Mouse (Mus musculus): ENCODE measurements around the gene Pla2g2c. TPM values are rescaled to one million over a fixed set of nuclear protein-coding genes. Genes with fewer than 3 reads are reported as not detected.

Gene Pla2g2c
- polyA plus RNA-seq (2012; rRNA removed) = 0.16 and 0.27 TPM in 2 replicates

DNA sequence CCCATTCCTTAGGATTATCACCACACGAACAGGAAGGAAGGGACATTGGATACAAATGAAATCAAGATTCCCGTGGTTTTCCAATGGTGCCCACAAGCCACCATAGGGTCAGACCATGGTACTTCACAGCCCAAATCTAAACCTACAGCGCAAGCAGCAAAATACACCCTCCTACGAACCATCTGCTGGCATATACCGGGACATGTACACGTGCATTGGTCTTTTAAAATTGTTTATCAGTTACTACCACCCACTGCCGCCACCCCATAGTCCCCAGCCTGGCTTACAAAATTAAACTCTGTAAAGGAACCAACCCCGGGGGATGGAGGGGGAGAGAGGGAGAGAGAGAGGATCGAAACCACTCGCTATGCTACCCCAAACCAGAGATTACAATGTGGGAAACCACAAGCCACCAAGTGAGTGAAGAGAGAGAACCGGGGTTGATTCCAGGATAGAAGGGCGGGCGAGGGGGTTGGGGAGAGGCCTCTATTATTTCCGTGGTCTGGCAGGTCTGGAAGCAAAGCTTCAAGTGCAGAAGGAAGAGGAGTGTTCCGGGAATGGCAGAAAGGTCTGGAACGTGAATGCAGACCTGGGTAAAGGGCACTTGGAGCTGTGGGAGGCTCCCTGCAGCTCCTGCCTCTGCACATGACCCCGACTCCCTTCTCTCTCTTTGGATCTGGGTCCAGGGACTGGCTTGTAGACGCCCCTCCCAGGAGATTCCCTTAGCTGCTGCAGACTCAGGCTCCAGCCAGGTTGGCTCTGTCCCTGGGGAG lies at the start of gene Pla2g2c:
Gene Pla2g2c, plus strand, starts transcription at position 439 of the 773 bp plus-strand sequence.

DNA sequence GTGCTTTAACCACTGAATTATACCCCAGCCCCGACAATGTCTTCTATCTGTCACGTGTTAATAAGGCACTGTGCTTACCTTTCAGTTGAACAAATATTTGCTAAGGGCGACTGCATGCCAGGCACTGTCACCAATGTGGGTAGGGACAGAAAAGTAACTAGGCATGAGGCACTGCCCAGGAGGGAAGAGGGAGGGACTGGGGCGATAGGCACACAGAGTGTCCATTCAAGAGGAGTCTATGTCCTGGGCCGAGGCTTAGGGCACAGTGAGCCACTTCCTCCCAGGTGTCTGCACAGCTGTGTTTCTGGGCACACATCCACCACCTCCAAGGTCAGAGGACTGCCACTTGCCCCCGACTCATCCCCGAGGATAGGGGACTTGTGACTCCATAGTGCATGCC lies 12.4 kb downstream of the Pla2g2c start, which contains the start of gene Ubxn10:
Gene Ubxn10, minus strand, starts transcription at position 137 of the 400 bp plus-strand sequence.

DNA sequence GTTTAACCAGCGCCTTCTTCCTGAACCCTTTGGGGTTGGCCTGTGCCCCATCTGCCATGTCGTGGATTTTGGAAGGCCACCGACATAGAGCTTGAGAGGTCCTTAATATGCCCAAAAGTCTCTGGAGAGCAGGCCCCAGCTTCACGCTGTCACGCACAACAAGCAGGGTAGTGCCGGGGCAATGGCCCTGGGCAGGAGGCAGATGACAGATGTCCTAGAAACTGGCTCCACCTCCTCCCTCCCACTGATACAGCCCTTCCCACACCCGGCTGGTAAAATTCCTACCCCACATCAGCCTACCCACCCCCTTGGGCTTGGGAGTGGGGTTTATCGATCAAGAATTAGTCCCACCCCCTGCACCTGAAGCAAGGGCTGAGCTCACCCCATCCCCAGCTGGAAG lies 32.8 kb downstream of the Pla2g2c start, which contains the start of gene Pla2g2f:
Gene Pla2g2f, minus strand, starts transcription at position 211 of the 400 bp plus-strand sequence.

DNA sequence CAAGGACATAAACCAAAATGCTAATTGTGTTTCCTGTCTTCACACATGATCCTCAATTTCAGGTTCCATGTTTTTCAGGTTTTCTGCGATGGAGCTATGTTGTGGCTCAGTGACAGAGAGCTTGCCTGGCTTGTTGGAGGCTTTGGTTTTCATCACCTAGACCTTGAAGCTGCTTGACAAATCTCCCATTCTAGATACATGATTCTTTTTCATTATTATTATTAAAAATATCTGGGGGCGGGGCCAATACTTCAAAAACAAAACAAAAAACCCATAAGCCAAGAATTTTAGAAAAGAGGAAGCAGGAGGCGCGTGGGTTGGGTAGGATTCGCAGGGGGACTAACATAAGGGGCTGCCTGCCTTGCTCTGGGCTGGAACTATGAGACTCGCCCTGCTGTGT lies 50.8 kb downstream of the Pla2g2c start, which contains the start of gene Pla2g2d:
Gene Pla2g2d, plus strand, starts transcription at position 301 of the 400 bp plus-strand sequence.

Other genes with a start within 250 kb of the Pla2g2c start
- gene Vwa5b1, start 88.9 kb upstream of the Pla2g2c start, polyA plus RNA-seq (2012; rRNA removed) = 1.6 and 2.3 TPM in 2 replicates
- gene Ubxn10, start 12.4 kb downstream of the Pla2g2c start, polyA plus RNA-seq (2012; rRNA removed) = 2.6 and 3.6 TPM in 2 replicates
- 0.05 and 0.25 TPM in 2 replicates for gene Pla2g2f, start 32.8 kb downstream of the Pla2g2c start, polyA plus RNA-seq (2012; rRNA removed)
- 0.08 and 0.09 TPM in 2 replicates for gene Pla2g2d, start 50.9 kb downstream of the Pla2g2c start, polyA plus RNA-seq (2012; rRNA removed)
- gene Pla2g5, start 138.7 kb downstream of the Pla2g2c start, polyA plus RNA-seq (2012; rRNA removed) = 0.84 and 1.0 TPM in 2 replicates
- gene Gm13030, start 149.2 kb downstream of the Pla2g2c start, polyA plus RNA-seq (2012; rRNA removed) = not detected in 2 replicates
- 0.47 TPM in 1 of 2 replicates, not detected in the other for gene Pla2g2e, start 153.2 kb downstream of the Pla2g2c start, polyA plus RNA-seq (2012; rRNA removed)
- 7.9 and 8.1 TPM in 2 replicates for gene Otud3, start 189.2 kb downstream of the Pla2g2c start, polyA plus RNA-seq (2012; rRNA removed)
- not detected in 2 replicates for gene Rnf186, start 242.3 kb downstream of the Pla2g2c start, polyA plus RNA-seq (2012; rRNA removed)
- 1.0 TPM in 2 replicates for gene Tmco4, start 248.1 kb downstream of the Pla2g2c start, polyA plus RNA-seq (2012; rRNA removed)